Mouse (Mus musculus): ENCODE results near the gene Tmem231.

The Tmem231 gene

GRCm38 (mm10) chr8:111871278-111871677, 62.4 kb downstream of the Tmem231 start:
- Histone ChIP-seq H3K9me3 (ENCODE audit: low read length) (no peaks in the 10 kb centered on the region), H3K27me3 (ENCODE audit: insufficient read depth, low read length) (no peaks in the 10 kb centered on the region), H3K4me3 (replicated peaks; ENCODE audit: low read length) (no peak overlapping the region), H3K36me3 (ENCODE audit: insufficient read depth, low read length) (peaks cover 53% of the 10 kb centered on the region), H3K4me1 (replicated peaks; ENCODE audit: low read depth, low read length) (peaks cover 75% of the 10 kb centered on the region)
- TF ChIP-seq CTCF (conservative IDR thresholded peaks at IDR 0.05; ENCODE audit: low read length): no peak

GRCm38 (mm10) chr8:111870379-111870778, 63.3 kb downstream of the Tmem231 start:
- Histone ChIP-seq H3K4me3 (replicated peaks; ENCODE audit: low read length) (no peak overlapping the region), H3K9me3 (ENCODE audit: low read length) (no peaks in the 10 kb centered on the region), H3K36me3 (ENCODE audit: insufficient read depth, low read length) (peaks cover 62% of the 10 kb centered on the region), H3K4me1 (replicated peaks; ENCODE audit: low read depth, low read length) (peaks cover 75% of the 10 kb centered on the region), H3K27me3 (ENCODE audit: insufficient read depth, low read length) (no peaks in the 10 kb centered on the region)
- TF ChIP-seq POU5F1 (IDR thresholded peaks at IDR 0.05; ENCODE audit: borderline replicate concordance, low read length) (no peak), NANOG (IDR thresholded peaks at IDR 0.05; ENCODE audit: borderline replicate concordance, low read length) (no peak), CTCF (conservative IDR thresholded peaks at IDR 0.05; ENCODE audit: low read length) (no peak)

- Histone ChIP-seq H3K27me3 (ENCODE audit: insufficient read depth, low read length) (no peaks in the 10 kb centered on the region), H3K36me3 (ENCODE audit: insufficient read depth, low read length) (peaks cover 62% of the 10 kb centered on the region), H3K4me1 (replicated peaks; ENCODE audit: low read depth, low read length) (peaks cover 61% of the 10 kb centered on the region), H3K9me3 (ENCODE audit: low read length) (no peaks in the 10 kb centered on the region), H3K4me3 (replicated peaks; ENCODE audit: low read length) (no peak overlapping the region)
- TF ChIP-seq NANOG (IDR thresholded peaks at IDR 0.05; ENCODE audit: borderline replicate concordance, low read length) (peak; percentile 85), CTCF (conservative IDR thresholded peaks at IDR 0.05; ENCODE audit: low read length) (no peak)
These were observed 65.0 kb downstream of the Tmem231 start for GRCm38 (mm10) chr8:111868664-111869063.

- Histone ChIP-seq H3K36me3 (ENCODE audit: insufficient read depth, low read length) (peaks cover 44% of the 10 kb centered on the region), H3K4me3 (replicated peaks; ENCODE audit: low read length) (no peak overlapping the region), H3K4me1 (replicated peaks; ENCODE audit: low read depth, low read length) (peaks cover 46% of the 10 kb centered on the region), H3K27me3 (ENCODE audit: insufficient read depth, low read length) (no peaks in the 10 kb centered on the region), H3K9me3 (ENCODE audit: low read length) (no peaks in the 10 kb centered on the region)
- no peak for TF ChIP-seq CTCF (conservative IDR thresholded peaks at IDR 0.05; ENCODE audit: low read length)
- TF ChIP-seq NANOG (IDR thresholded peaks at IDR 0.05; ENCODE audit: borderline replicate concordance, low read length): no peak
- TF ChIP-seq POU5F1 (IDR thresholded peaks at IDR 0.05; ENCODE audit: borderline replicate concordance, low read length): no peak
These were observed 67.8 kb downstream of the Tmem231 start for GRCm38 (mm10) chr8:111865857-111866256.

- TF ChIP-seq NANOG (IDR thresholded peaks at IDR 0.05; ENCODE audit: borderline replicate concordance, low read length) (no peak), CTCF (conservative IDR thresholded peaks at IDR 0.05; ENCODE audit: low read length) (no peak), POU5F1 (IDR thresholded peaks at IDR 0.05; ENCODE audit: borderline replicate concordance, low read length) (no peak)
- Histone ChIP-seq H3K9me3 (ENCODE audit: low read length) (no peaks in the 10 kb centered on the region), H3K36me3 (ENCODE audit: insufficient read depth, low read length) (peaks cover 40% of the 10 kb centered on the region)
These were observed 68.4 kb downstream of the Tmem231 start for GRCm38 (mm10) chr8:111865130-111865852.

GRCm38 (mm10) chr8:111864648-111865047, 69.0 kb downstream of the Tmem231 start:
- Histone ChIP-seq H3K36me3 (ENCODE audit: insufficient read depth, low read length) (peaks cover 35% of the 10 kb centered on the region), H3K4me3 (replicated peaks; ENCODE audit: low read length) (no peak overlapping the region), H3K27me3 (ENCODE audit: insufficient read depth, low read length) (no peaks in the 10 kb centered on the region), H3K9me3 (ENCODE audit: low read length) (no peaks in the 10 kb centered on the region), H3K4me1 (replicated peaks; ENCODE audit: low read depth, low read length) (peaks cover 37% of the 10 kb centered on the region)
- TF ChIP-seq POU5F1 (IDR thresholded peaks at IDR 0.05; ENCODE audit: borderline replicate concordance, low read length) (no peak), CTCF (conservative IDR thresholded peaks at IDR 0.05; ENCODE audit: low read length) (no peak)

More at GRCm38 (mm10) chr8:111865130-111865852, 68.4 kb downstream of the Tmem231 start:
- H3K4me3 ChIP-seq (replicated peaks; ENCODE audit: low read length): no peak overlapping the region
- H3K27me3 ChIP-seq (ENCODE audit: insufficient read depth, low read length): no peaks in the 10 kb centered on the region
- peaks cover 42% of the 10 kb centered on the region for H3K4me1 ChIP-seq (replicated peaks; ENCODE audit: low read depth, low read length)

- peaks cover 30% of the 10 kb centered on the region for H3K36me3 ChIP-seq (ENCODE audit: insufficient read depth, low read length)
- no peak for TF ChIP-seq CTCF (conservative IDR thresholded peaks at IDR 0.05; ENCODE audit: low read length)
- no peak for TF ChIP-seq POU5F1 (IDR thresholded peaks at IDR 0.05; ENCODE audit: borderline replicate concordance, low read length)
- no peak for TF ChIP-seq NANOG (IDR thresholded peaks at IDR 0.05; ENCODE audit: borderline replicate concordance, low read length)
- H3K9me3 ChIP-seq (ENCODE audit: low read length): no peaks in the 10 kb centered on the region
- H3K27me3 ChIP-seq (ENCODE audit: insufficient read depth, low read length): no peaks in the 10 kb centered on the region
- no peak overlapping the region for H3K4me3 ChIP-seq (replicated peaks; ENCODE audit: low read length)
- H3K4me1 ChIP-seq (replicated peaks; ENCODE audit: low read depth, low read length): peaks cover 25% of the 10 kb centered on the region
These were observed 70.4 kb downstream of the Tmem231 start for GRCm38 (mm10) chr8:111863280-111863679.

Data from E14TG2a.4 (cell line).